21 mouse cellular contexts compared by ENCODE assay signal in genomic region chr16:87527553-87528249, GRCm38 (mm10). TPM values are rescaled to one million over a fixed set of nuclear protein-coding genes. Genes with fewer than 3 reads are reported as not detected.
"Had no signal": no experiment of that assay in that cellular context is flagged by ENCODE, and none has a peak within 500 bp of the region (broad histone marks: within the 10 kb centered on the region; RNA-seq: fewer than 3 reads in every experiment).

No protein-coding gene starts in this region.

- H3K4me3 ChIP-seq: layer of hippocampus, adult 2 months; liver, embryonic 13.5 days; megakaryocyte, embryonic 14.5 days; midbrain, embryonic 15.5 days; neural tube, embryonic 12.5 days had no signal

- H3K4me2 ChIP-seq: liver, embryonic 13.5 days; midbrain, embryonic 11.5 days; midbrain, embryonic 15.5 days; neural tube, embryonic 12.5 days had no signal

- ATAC-seq: intestine, postnatal 0 days; lung, postnatal 0 days; midbrain, embryonic 15.5 days had no signal

- H3K4me1 ChIP-seq: liver, embryonic 13.5 days; megakaryocyte, embryonic 14.5 days; midbrain, embryonic 15.5 days had no signal

- H3K36me3 ChIP-seq: liver, embryonic 13.5 days; midbrain, embryonic 15.5 days; neural tube, embryonic 12.5 days had no signal

- H3K9me3 ChIP-seq: liver, embryonic 13.5 days; midbrain, embryonic 15.5 days; neural tube, embryonic 12.5 days had no signal

- H3K27me3 ChIP-seq: liver, embryonic 13.5 days; midbrain, embryonic 15.5 days; neural tube, embryonic 12.5 days had no signal

- H3K27ac ChIP-seq: layer of hippocampus, adult 2 months; liver, embryonic 13.5 days; midbrain, embryonic 15.5 days; neural tube, embryonic 12.5 days had no signal

- H3K9ac ChIP-seq: liver, embryonic 13.5 days; midbrain, embryonic 15.5 days; neural tube, embryonic 12.5 days had no signal

- DNase-seq: kidney, adult 2 months; kidney, postnatal 10 days; layer of hippocampus, adult 9-11 months; liver, embryonic 13.5 days; lung, adult 2 months; retina, postnatal 1 day; right cerebral cortex, postnatal 25 days; spleen, adult 18-20 months; thymus, adult 2 months; thymus, postnatal 14 days; thymus, postnatal 4 days had no signal

RNA-seq across cellular contexts. Expression of gene Map3k7cl, which starts 25.4 kb away (rescaled TPM):
- total RNA-seq: liver, adult 2 months; neutrophil, adult 5-6 weeks had no signal
- polyA plus RNA-seq: limb, embryonic 11.5 days; liver, adult 2 months; liver, embryonic 13.5 days; midbrain, embryonic 11.5 days; neural tube, embryonic 12.5 days had no signal
